Mouse (Mus musculus) hindbrain, embryonic 11.5 days (tissue): Measurements from ENCODE around the gene Olfr212. TPM values are rescaled to one million over a fixed set of nuclear protein-coding genes. Genes with fewer than 3 reads are reported as not detected.

Source experiments
- polyA plus RNA-seq: library from polyadenylated mRNA; unstranded; fragments of >200 nt; fragmentation: Nextera tagmentation; extraction: Ambion mirVana; gene quantifications from 2 replicates; pipeline ENCODE4 v1.2.1, GENCODE M21; 2014

Olfr212 gene
- polyA plus RNA-seq, 1 experiment from 2014 or later: not detected

Other genes with a start within 250 kb of the Olfr212 start
- 8.1 and 9.4 TPM in 2 replicates for gene Zfand4, start 242.3 kb upstream of the Olfr212 start, polyA plus RNA-seq
- gene March8, start 168.5 kb upstream of the Olfr212 start, polyA plus RNA-seq: 47.9 and 52.8 TPM in 2 replicates
- 0.82 and 0.86 TPM in 2 replicates for gene Alox5, start 45.3 kb upstream of the Olfr212 start, polyA plus RNA-seq
- gene Olfr211, start 17.4 kb upstream of the Olfr212 start, polyA plus RNA-seq: not detected in 2 replicates
- gene Olfr213, start 31.9 kb downstream of the Olfr212 start, polyA plus RNA-seq: not detected in 2 replicates
- 0.36 and 0.54 TPM in 2 replicates for gene Gm5580, start 44.6 kb downstream of the Olfr212 start, polyA plus RNA-seq
- gene Olfr214, start 47.7 kb downstream of the Olfr212 start, polyA plus RNA-seq: not detected in 2 replicates
- gene Olfr215, start 77.7 kb downstream of the Olfr212 start, polyA plus RNA-seq: not detected in 2 replicates
- gene Zfp422, start 122.5 kb downstream of the Olfr212 start, polyA plus RNA-seq: 313 and 337 TPM in 2 replicates
- gene Depp1, start 144.1 kb downstream of the Olfr212 start, polyA plus RNA-seq: 9.8 and 12.0 TPM in 2 replicates
- 60.7 and 78.3 TPM in 2 replicates for gene Rassf4, start 167.4 kb downstream of the Olfr212 start, polyA plus RNA-seq
- gene Tmem72, start 210.4 kb downstream of the Olfr212 start, polyA plus RNA-seq: 0.07 and 0.12 TPM in 2 replicates